Mouse (Mus musculus) kidney, adult 2 months (tissue): ENCODE measurements around the gene Ptprn2. TPM values are rescaled to one million over a fixed set of nuclear protein-coding genes. Genes with fewer than 3 reads are reported as not detected.

ENCODE experiments used
- DNase-seq: peaks from one replicate; pipeline ENCODE4 v3.0.0; 2021
- H3K27ac ChIP-seq: fragments of 200-500 bp; 2 replicates; pipeline ENCODE4 v1.5.1; 2012; ENCODE audit warnings: low read depth, low read length, control low read depth, inconsistent platforms; ENCODE audit not compliant: insufficient read depth
- H3K27me3 ChIP-seq: fragments of 200-500 bp; replicated peaks from 2 replicates; pipeline ENCODE4 v1.6.1; 2012; ENCODE audit warnings: mild to moderate bottlenecking, moderate library complexity, low read length, inconsistent platforms; ENCODE audit not compliant: control insufficient read depth, insufficient read depth
- H3K36me3 ChIP-seq: fragments of 200-500 bp; 2 replicates; pipeline ENCODE4 v1.6.1; 2012; ENCODE audit warnings: mild to moderate bottlenecking, moderate library complexity, low read length, inconsistent platforms; ENCODE audit not compliant: control insufficient read depth, insufficient read depth
- H3K4me1 ChIP-seq: fragments of 200-500 bp; 2 replicates; pipeline ENCODE4 v1.6.1; 2011; ENCODE audit warnings: low read length; ENCODE audit not compliant: control insufficient read depth, insufficient read depth
- H3K4me3 ChIP-seq: fragments of 200-500 bp; 2 replicates; pipeline ENCODE4 v1.5.1; 2011; ENCODE audit warnings: mild to moderate bottlenecking, low read depth, low read length, control low read depth; ENCODE audit not compliant: insufficient read depth
- CTCF ChIP-seq: fragments of 200-500 bp; conservative IDR thresholded peaks from 2 replicates; pipeline ENCODE4 v1.5.1; 2011; ENCODE audit warnings: low read depth, mild to moderate bottlenecking, control low read depth, low read length, moderate library complexity, mixed read lengths; ENCODE audit not compliant: insufficient read depth, insufficient read length
- POLR2A ChIP-seq: fragments of 200-500 bp; IDR thresholded peaks from one replicate; pipeline ENCODE4 v1.6.1; 2011; ENCODE audit warnings: low read depth, low read length, control low read depth
- WGBS: fragments of 180-500 bp; shearing (Covaris S2); methylation state at CpG from one replicate; pipeline ENCODE4 v1.1.7; 2018; 5-methylcytosine and 5-hydroxymethylcytosine counted together
- polyA plus RNA-seq: library from polyadenylated mRNA; depleted of rRNA; stranded (reverse); fragments of >200 nt; gene quantifications from 2 replicates; pipeline ENCODE4 v1.2.3, GENCODE M21; 2012

The Ptprn2 gene
- polyA plus RNA-seq, 1 experiment, result 0.91 TPM

- H3K36me3 ChIP-seq, result no peaks in the 10 kb centered on the region
- no peaks in the 10 kb centered on the region for H3K4me1 ChIP-seq
- no peak overlapping the region for H3K27ac ChIP-seq
- no peak overlapping the region for H3K4me3 ChIP-seq
- no peak for DNase-seq
- no peaks in the 10 kb centered on the region for H3K27me3 ChIP-seq
- WGBS, result 84% methylated on average over 6 of the region's 6 CpGs
- no peak for TF ChIP-seq POLR2A
- TF ChIP-seq CTCF, result no peak
These were observed 114.5 kb downstream of the Ptprn2 start for GRCm38 (mm10) chr12:116600054-116600453.

GRCm38 (mm10) chr12:116601395-116601794 lies 115.9 kb downstream of the Ptprn2 start:
- H3K4me1 ChIP-seq, result no peaks in the 10 kb centered on the region
- no peak overlapping the region for H3K4me3 ChIP-seq
- DNase-seq, result no peak
- H3K27me3 ChIP-seq, result no peaks in the 10 kb centered on the region
- no peak overlapping the region for H3K27ac ChIP-seq
- WGBS, result 92% methylated on average over 3 of the region's 3 CpGs
- no peak for TF ChIP-seq CTCF
- no peak for TF ChIP-seq POLR2A
- no peaks in the 10 kb centered on the region for H3K36me3 ChIP-seq

GRCm38 (mm10) chr12:116601921-116602320 lies 116.4 kb downstream of the Ptprn2 start:
- H3K4me3 ChIP-seq, result no peak overlapping the region
- H3K36me3 ChIP-seq, result no peaks in the 10 kb centered on the region
- TF ChIP-seq CTCF (no peak), POLR2A (no peak)
- 79% methylated on average over 5 of the region's 5 CpGs for WGBS
- H3K27ac ChIP-seq, result no peak overlapping the region
- H3K4me1 ChIP-seq, result no peaks in the 10 kb centered on the region
- no peaks in the 10 kb centered on the region for H3K27me3 ChIP-seq
- no peak for DNase-seq

- Histone ChIP-seq H3K27ac (no peak overlapping the region), H3K4me1 (no peaks in the 10 kb centered on the region), H3K36me3 (no peaks in the 10 kb centered on the region), H3K4me3 (no peak overlapping the region), H3K27me3 (no peaks in the 10 kb centered on the region)
- DNase-seq, result no peak
- TF ChIP-seq CTCF (no peak), POLR2A (no peak)
- 83% methylated on average over 6 of the region's 6 CpGs for WGBS
These were observed 123.1 kb downstream of the Ptprn2 start for GRCm38 (mm10) chr12:116608598-116608997.

GRCm38 (mm10) chr12:116619868-116620267 lies 134.3 kb downstream of the Ptprn2 start:
- WGBS, result 44% methylated on average over 5 of the region's 5 CpGs
- Histone ChIP-seq H3K4me1 (peaks cover 2% of the 10 kb centered on the region; the same call in 1 of the 2 replicates), H3K27ac (no peak overlapping the region), H3K36me3 (no peaks in the 10 kb centered on the region), H3K4me3 (no peak overlapping the region), H3K27me3 (no peaks in the 10 kb centered on the region)
- peak; percentile 73 for DNase-seq
- TF ChIP-seq POLR2A, result no peak
- peak; percentile 83 for TF ChIP-seq CTCF

- WGBS, result 79% methylated on average over 3 of the region's 3 CpGs
- no peak for TF ChIP-seq POLR2A
- TF ChIP-seq CTCF, result no peak
- no peaks in the 10 kb centered on the region for H3K36me3 ChIP-seq
- peaks cover 2% of the 10 kb centered on the region; the same call in 1 of the 2 replicates for H3K4me1 ChIP-seq
- no peak for DNase-seq
- no peaks in the 10 kb centered on the region for H3K27me3 ChIP-seq
- no peak overlapping the region for H3K27ac ChIP-seq
- no peak overlapping the region for H3K4me3 ChIP-seq
These were observed 134.8 kb downstream of the Ptprn2 start for GRCm38 (mm10) chr12:116620299-116620698.

GRCm38 (mm10) chr12:116621325-116622040 lies 136.0 kb downstream of the Ptprn2 start:
- no peaks in the 10 kb centered on the region for H3K36me3 ChIP-seq
- H3K4me3 ChIP-seq, result no peak overlapping the region
- DNase-seq, result no peak
- H3K27ac ChIP-seq, result no peak overlapping the region
- peaks cover 2% of the 10 kb centered on the region; the same call in 1 of the 2 replicates for H3K4me1 ChIP-seq
- 68% methylated on average over 10 of the region's 10 CpGs for WGBS
- no peak for TF ChIP-seq POLR2A
- no peaks in the 10 kb centered on the region for H3K27me3 ChIP-seq
